Mouse (Mus musculus): Measurements from ENCODE around the gene Ccdc137. TPM values are rescaled to one million over a fixed set of nuclear protein-coding genes. Genes with fewer than 3 reads are reported as not detected.
A peak's percentile ranks its signal among the peaks of the same experiment; 100 is the strongest.

Ccdc137 gene
- polyA plus RNA-seq, 1 experiment from 2014 or later, result 35.5 TPM

- Histone ChIP-seq H3K4me2 (0 out of 2 replicates have a peak overlapping the region, but pooled peaks have one; percentile 84), H3K36me3 (peaks cover 56% of the 10 kb centered on the region)
- no peak for ATAC-seq (ENCODE audit: borderline replicate concordance, extremely low read depth, low FRiP score, low TSS enrichment)
Measured at GRCm38 (mm10) chr11:120465521-120465920, 7.6 kb downstream of the Ccdc137 start.

GRCm38 (mm10) chr11:120467051-120467735 is 9.3 kb downstream of the Ccdc137 start, which contains the start of gene Arl16:
Arl16 (minus strand) TSS chr11:120467607.
- Histone ChIP-seq H3K4me3 (peak within 1 kb of the TSS; percentile 96), H3K27me3 (no peaks in the 10 kb centered on the region), H3K9me3 (no peaks in the 10 kb centered on the region), H3K4me1 (peaks cover 20% of the 10 kb centered on the region), H3K27ac (peak within 1 kb of the TSS; percentile 29; the same call in 1 of the 2 replicates), H3K9ac (peak within 1 kb of the TSS; percentile 92), H3K36me3 (peaks cover 57% of the 10 kb centered on the region), H3K4me2 (peak within 1 kb of the TSS; percentile 84)
- peak; percentile 100 for ATAC-seq (ENCODE audit: borderline replicate concordance, extremely low read depth, low FRiP score, low TSS enrichment)
- WGBS, result under 1% methylated on average over 54 of the region's 54 CpGs

More at GRCm38 (mm10) chr11:120465521-120465920, 7.6 kb downstream of the Ccdc137 start:
- Histone ChIP-seq H3K4me3 (0 out of 2 replicates have a peak overlapping the region, but pooled peaks have one; percentile 96), H3K9me3 (no peaks in the 10 kb centered on the region), H3K9ac (no peak overlapping the region), H3K4me1 (peaks cover 20% of the 10 kb centered on the region), H3K27me3 (no peaks in the 10 kb centered on the region), H3K27ac (no peak overlapping the region)
- 85% methylated on average over 4 of the region's 4 CpGs for WGBS

GRCm38 (mm10) chr11:120467736-120468092 is 9.8 kb downstream of the Ccdc137 start:
- ATAC-seq (ENCODE audit: borderline replicate concordance, extremely low read depth, low FRiP score, low TSS enrichment), result no peak
- Histone ChIP-seq H3K27ac (0 out of 2 replicates have a peak overlapping the region, but pooled peaks have one; percentile 3), H3K9me3 (no peaks in the 10 kb centered on the region), H3K4me1 (peaks cover 20% of the 10 kb centered on the region), H3K36me3 (peaks cover 57% of the 10 kb centered on the region), H3K4me2 (peak overlapping the region; percentile 81), H3K4me3 (peak overlapping the region; percentile 96), H3K27me3 (no peaks in the 10 kb centered on the region), H3K9ac (peak overlapping the region; percentile 92)
- WGBS, result under 1% methylated on average over 33 of the region's 33 CpGs

GRCm38 (mm10) chr11:120472052-120472451 is 14.1 kb downstream of the Ccdc137 start:
- H3K27me3 ChIP-seq, result no peaks in the 10 kb centered on the region
- no peak for ATAC-seq (ENCODE audit: borderline replicate concordance, extremely low read depth, low FRiP score, low TSS enrichment)
- H3K9ac ChIP-seq, result no peak overlapping the region
- H3K27ac ChIP-seq, result no peak overlapping the region
- H3K4me3 ChIP-seq, result no peak overlapping the region
- peaks cover 71% of the 10 kb centered on the region for H3K36me3 ChIP-seq
- H3K9me3 ChIP-seq, result no peaks in the 10 kb centered on the region
- no peak overlapping the region for H3K4me2 ChIP-seq
- H3K4me1 ChIP-seq, result peaks cover 10% of the 10 kb centered on the region
- WGBS, result 92% methylated on average over 6 of the region's 6 CpGs

- H3K27ac ChIP-seq, result no peak overlapping the region
- H3K4me1 ChIP-seq, result peaks cover 16% of the 10 kb centered on the region
- 85% methylated on average over 7 of the region's 7 CpGs for WGBS
Measured at GRCm38 (mm10) chr11:120483448-120483934, 25.6 kb downstream of the Ccdc137 start.

GRCm38 (mm10) chr11:120484265-120484981 is 26.5 kb downstream of the Ccdc137 start, which contains the start of gene Mrpl12:
Mrpl12 (plus strand) TSS chr11:120484613.
- no peaks in the 10 kb centered on the region for H3K27me3 ChIP-seq
- H3K4me3 ChIP-seq, result peak within 1 kb of the TSS; percentile 71
- WGBS, result under 1% methylated on average over 60 of the region's 60 CpGs
- peak; percentile 93 for ATAC-seq (ENCODE audit: borderline replicate concordance, extremely low read depth, low FRiP score, low TSS enrichment)
- peaks cover 67% of the 10 kb centered on the region for H3K36me3 ChIP-seq
- H3K4me2 ChIP-seq, result peak within 1 kb of the TSS; percentile 83
- H3K4me1 ChIP-seq, result peaks cover 17% of the 10 kb centered on the region
- peak within 1 kb of the TSS; percentile 55 for H3K27ac ChIP-seq
- H3K9me3 ChIP-seq, result no peaks in the 10 kb centered on the region
- H3K9ac ChIP-seq, result peak within 1 kb of the TSS; percentile 81

More at GRCm38 (mm10) chr11:120483448-120483934, 25.6 kb downstream of the Ccdc137 start:
- Histone ChIP-seq H3K9me3 (no peaks in the 10 kb centered on the region), H3K4me3 (peak overlapping the region; percentile 71; the same call in 1 of the 2 replicates), H3K9ac (peak overlapping the region; percentile 81; the same call in 1 of the 2 replicates), H3K27me3 (no peaks in the 10 kb centered on the region), H3K36me3 (peaks cover 70% of the 10 kb centered on the region), H3K4me2 (peak overlapping the region; percentile 83)
- no peak for ATAC-seq (ENCODE audit: borderline replicate concordance, extremely low read depth, low FRiP score, low TSS enrichment)

- H3K9me3 ChIP-seq, result no peaks in the 10 kb centered on the region
- 5% methylated on average over 10 of the region's 10 CpGs for WGBS
- peak overlapping the region; percentile 71 for H3K4me3 ChIP-seq
- peaks cover 21% of the 10 kb centered on the region for H3K4me1 ChIP-seq
- peak overlapping the region; percentile 83 for H3K4me2 ChIP-seq
- no peak overlapping the region for H3K27ac ChIP-seq
- H3K27me3 ChIP-seq, result no peaks in the 10 kb centered on the region
- no peak for ATAC-seq (ENCODE audit: borderline replicate concordance, extremely low read depth, low FRiP score, low TSS enrichment)
- H3K9ac ChIP-seq, result peak overlapping the region; percentile 81
- H3K36me3 ChIP-seq, result peaks cover 60% of the 10 kb centered on the region
Measured at GRCm38 (mm10) chr11:120485251-120485650, 27.3 kb downstream of the Ccdc137 start.

GRCm38 (mm10) chr11:120488516-120488915 is 30.6 kb downstream of the Ccdc137 start:
- Histone ChIP-seq H3K4me3 (no peak overlapping the region), H3K36me3 (peaks cover 29% of the 10 kb centered on the region), H3K9ac (no peak overlapping the region), H3K9me3 (no peaks in the 10 kb centered on the region), H3K4me1 (peaks cover 46% of the 10 kb centered on the region), H3K27me3 (no peaks in the 10 kb centered on the region), H3K27ac (no peak overlapping the region), H3K4me2 (no peak overlapping the region)
- no peak for ATAC-seq (ENCODE audit: borderline replicate concordance, extremely low read depth, low FRiP score, low TSS enrichment)
- 70% methylated on average over 4 of the region's 4 CpGs for WGBS

GRCm38 (mm10) chr11:120489054-120489761 is 31.3 kb downstream of the Ccdc137 start:
- peak; percentile 13; the same call in 1 of the 2 replicates for ATAC-seq (ENCODE audit: borderline replicate concordance, extremely low read depth, low FRiP score, low TSS enrichment)
- Histone ChIP-seq H3K9me3 (no peaks in the 10 kb centered on the region), H3K27me3 (no peaks in the 10 kb centered on the region), H3K27ac (no peak overlapping the region), H3K9ac (no peak overlapping the region), H3K4me1 (peaks cover 47% of the 10 kb centered on the region), H3K36me3 (peaks cover 28% of the 10 kb centered on the region), H3K4me2 (no peak overlapping the region), H3K4me3 (no peak overlapping the region)
- 53% methylated on average over 4 of the region's 4 CpGs for WGBS

GRCm38 (mm10) chr11:120490291-120491046 is 32.6 kb downstream of the Ccdc137 start:
- Histone ChIP-seq H3K4me1 (peaks cover 43% of the 10 kb centered on the region), H3K27ac (peak overlapping the region; percentile 85), H3K9me3 (no peaks in the 10 kb centered on the region), H3K9ac (no peak overlapping the region), H3K4me2 (peak overlapping the region; percentile 93), H3K27me3 (no peaks in the 10 kb centered on the region), H3K4me3 (no peak overlapping the region), H3K36me3 (peaks cover 39% of the 10 kb centered on the region)
- WGBS, result 31% methylated on average over 4 of the region's 4 CpGs
- ATAC-seq (ENCODE audit: borderline replicate concordance, extremely low read depth, low FRiP score, low TSS enrichment), result no peak
